Mouse (Mus musculus): ENCODE data around the gene Fam234b.

Fam234b gene

GRCm38 (mm10) chr6:135182925-135183324 lies 14.9 kb upstream of the Fam234b start:
- DNase-seq (ENCODE audit: low read depth, low spot score), result no peak

- no peak for DNase-seq (ENCODE audit: low read depth, low spot score)
These were observed 13.8 kb upstream of the Fam234b start for GRCm38 (mm10) chr6:135183961-135184360.

- DNase-seq (ENCODE audit: low read depth, low spot score), result peak; percentile 91
These were observed 10.5 kb upstream of the Fam234b start for GRCm38 (mm10) chr6:135187076-135187917.

GRCm38 (mm10) chr6:135188629-135189028 lies 9.1 kb upstream of the Fam234b start:
- DNase-seq (ENCODE audit: low read depth, low spot score), result no peak

- DNase-seq (ENCODE audit: low read depth, low spot score), result no peak
These were observed 7.7 kb upstream of the Fam234b start for GRCm38 (mm10) chr6:135190122-135190521.

GRCm38 (mm10) chr6:135191906-135192305 lies 5.9 kb upstream of the Fam234b start:
- DNase-seq (ENCODE audit: low read depth, low spot score), result peak; percentile 68

- DNase-seq (ENCODE audit: low read depth, low spot score), result no peak
These were observed 4.8 kb upstream of the Fam234b start for GRCm38 (mm10) chr6:135192993-135193392.

GRCm38 (mm10) chr6:135193733-135194132 lies 4.0 kb upstream of the Fam234b start:
- no peak for DNase-seq (ENCODE audit: low read depth, low spot score)

GRCm38 (mm10) chr6:135194907-135195306 lies 2.9 kb upstream of the Fam234b start:
- no peak for DNase-seq (ENCODE audit: low read depth, low spot score)

GRCm38 (mm10) chr6:135196707-135197106 lies 1.1 kb upstream of the Fam234b start:
- no peak for DNase-seq (ENCODE audit: low read depth, low spot score)

- no peak for DNase-seq (ENCODE audit: low read depth, low spot score)
These were observed 331 bp upstream of the Fam234b start for GRCm38 (mm10) chr6:135197446-135197845.

- no peak for DNase-seq (ENCODE audit: low read depth, low spot score)
These were observed 949 bp downstream of the Fam234b start for GRCm38 (mm10) chr6:135198726-135199125.

GRCm38 (mm10) chr6:135200122-135200957 lies 2.6 kb downstream of the Fam234b start:
- DNase-seq (ENCODE audit: low read depth, low spot score), result no peak

- DNase-seq (ENCODE audit: low read depth, low spot score), result no peak
These were observed 4.9 kb downstream of the Fam234b start for GRCm38 (mm10) chr6:135202668-135203067.

GRCm38 (mm10) chr6:135203737-135204136 lies 6.0 kb downstream of the Fam234b start:
- DNase-seq (ENCODE audit: low read depth, low spot score), result no peak

- no peak for DNase-seq (ENCODE audit: low read depth, low spot score)
These were observed 7.1 kb downstream of the Fam234b start for GRCm38 (mm10) chr6:135204869-135205268.

- DNase-seq (ENCODE audit: low read depth, low spot score), result no peak
These were observed 8.0 kb downstream of the Fam234b start for GRCm38 (mm10) chr6:135205802-135206201.

- DNase-seq (ENCODE audit: low read depth, low spot score), result no peak
These were observed 9.1 kb downstream of the Fam234b start for GRCm38 (mm10) chr6:135206909-135207308.

- no peak for DNase-seq (ENCODE audit: low read depth, low spot score)
These were observed 13.4 kb downstream of the Fam234b start for GRCm38 (mm10) chr6:135211169-135211568.

- no peak for DNase-seq (ENCODE audit: low read depth, low spot score)
These were observed 14.9 kb downstream of the Fam234b start for GRCm38 (mm10) chr6:135212666-135213065.

- DNase-seq (ENCODE audit: low read depth, low spot score), result peak; percentile 37
These were observed 20.6 kb downstream of the Fam234b start for GRCm38 (mm10) chr6:135218330-135218729.

GRCm38 (mm10) chr6:135219916-135220315 lies 22.1 kb downstream of the Fam234b start:
- no peak for DNase-seq (ENCODE audit: low read depth, low spot score)

All from 3T3-L1 (cell line).